Mouse (Mus musculus): ENCODE results near the gene Camk2d.
A peak's percentile ranks its signal among the peaks of the same experiment; 100 is the strongest.

The Camk2d gene

DNA sequence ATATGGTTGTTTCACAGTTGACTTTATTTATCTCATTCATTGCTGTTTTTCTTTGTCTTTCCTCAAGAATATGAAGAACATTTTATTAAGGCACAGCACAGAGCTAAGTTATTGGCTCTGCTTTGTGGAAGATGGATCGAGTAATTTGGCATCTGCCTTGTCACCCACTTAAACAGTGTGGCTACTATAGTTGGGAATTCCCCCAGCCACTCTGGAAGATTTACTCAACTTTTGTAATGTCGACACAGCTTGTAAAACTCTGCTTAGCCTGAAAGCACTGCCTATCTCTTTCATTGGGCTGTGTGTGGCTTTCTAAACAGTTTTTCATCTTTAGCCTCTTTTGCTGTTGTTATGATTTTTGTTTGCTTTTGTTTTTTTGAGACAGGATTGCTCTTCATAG, 56.3 kb downstream of the Camk2d start:
- no peak for DNase-seq

GRCm38 (mm10) chr3:126653118-126653517, 57.0 kb downstream of the Camk2d start:
- no peak for DNase-seq

DNA sequence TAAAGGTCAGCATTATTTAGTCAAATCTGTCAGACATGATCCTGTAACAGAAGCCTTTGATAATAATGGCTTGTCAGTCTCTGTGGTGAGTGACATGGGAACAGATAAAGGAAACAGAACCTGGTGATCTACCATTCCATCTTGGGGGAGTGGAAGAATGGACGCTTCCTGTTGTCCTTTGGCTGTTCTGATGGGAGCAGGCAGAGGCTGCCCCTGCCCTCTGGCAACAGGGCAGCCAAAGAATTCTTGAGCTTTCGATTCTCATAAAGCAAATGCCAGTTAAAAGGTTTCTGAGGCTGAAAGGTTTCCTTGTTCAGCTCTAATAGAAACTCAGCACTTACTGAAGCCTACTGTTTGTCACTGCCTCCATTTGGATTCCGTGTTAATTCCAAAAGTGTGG, 60.1 kb downstream of the Camk2d start:
- DNase-seq: no peak

- no peak for DNase-seq
Measured at GRCm38 (mm10) chr3:126657895-126658294, 61.8 kb downstream of the Camk2d start.

GRCm38 (mm10) chr3:126658791-126659190, 62.7 kb downstream of the Camk2d start:
- no peak for DNase-seq

DNA sequence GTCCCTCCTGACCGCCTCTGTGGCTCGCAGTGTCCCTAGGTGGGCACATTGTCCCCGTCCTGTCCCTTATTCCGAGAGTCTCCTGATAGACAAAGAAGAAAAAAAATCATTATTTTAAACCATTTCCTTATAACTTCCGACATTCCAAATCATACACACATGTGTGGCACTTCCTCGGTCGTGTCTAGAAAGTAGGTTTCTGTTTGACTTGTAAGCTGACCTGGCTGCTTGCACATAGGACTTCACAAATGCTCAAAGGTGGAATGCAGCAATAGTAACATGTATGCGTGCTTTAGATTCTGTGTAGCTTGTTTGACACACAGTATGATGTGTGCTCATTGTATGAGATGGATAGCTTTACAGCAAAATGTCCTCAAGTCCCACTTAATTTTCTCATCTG, 63.1 kb downstream of the Camk2d start:
- DNase-seq: no peak

- DNase-seq: no peak
Measured at GRCm38 (mm10) chr3:126659832-126660564, 63.9 kb downstream of the Camk2d start.

DNA sequence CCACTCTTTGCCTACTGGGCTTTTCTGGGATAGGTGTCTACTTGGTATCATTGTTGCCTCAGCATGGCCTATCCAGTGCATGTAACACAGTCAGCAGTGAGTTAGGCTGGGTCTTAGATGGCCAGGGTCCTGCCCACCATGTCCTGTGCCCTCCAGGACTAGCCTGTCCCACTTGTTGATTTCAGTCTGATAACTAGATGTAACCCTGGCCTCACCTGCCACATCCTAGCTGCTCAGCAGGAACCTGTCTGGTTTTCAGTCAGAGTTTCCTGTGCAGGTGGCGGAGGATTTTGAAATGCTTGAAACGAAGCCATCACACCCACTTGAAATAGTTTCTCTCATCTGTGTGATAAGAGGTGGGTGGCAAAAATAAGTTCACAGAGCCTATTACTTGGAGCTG, 64.5 kb downstream of the Camk2d start:
- peak; percentile 58 for DNase-seq

GRCm38 (mm10) chr3:126660986-126661385, 64.9 kb downstream of the Camk2d start:
- DNase-seq: peak; percentile 65

GRCm38 (mm10) chr3:126661920-126662319, 65.8 kb downstream of the Camk2d start:
- no peak for DNase-seq

GRCm38 (mm10) chr3:126663436-126663835, 67.3 kb downstream of the Camk2d start:
- DNase-seq: no peak

- DNase-seq: no peak
Measured at GRCm38 (mm10) chr3:126665866-126666265, 69.8 kb downstream of the Camk2d start.

- DNase-seq: no peak
Measured at GRCm38 (mm10) chr3:126667019-126667418, 70.9 kb downstream of the Camk2d start.

DNA sequence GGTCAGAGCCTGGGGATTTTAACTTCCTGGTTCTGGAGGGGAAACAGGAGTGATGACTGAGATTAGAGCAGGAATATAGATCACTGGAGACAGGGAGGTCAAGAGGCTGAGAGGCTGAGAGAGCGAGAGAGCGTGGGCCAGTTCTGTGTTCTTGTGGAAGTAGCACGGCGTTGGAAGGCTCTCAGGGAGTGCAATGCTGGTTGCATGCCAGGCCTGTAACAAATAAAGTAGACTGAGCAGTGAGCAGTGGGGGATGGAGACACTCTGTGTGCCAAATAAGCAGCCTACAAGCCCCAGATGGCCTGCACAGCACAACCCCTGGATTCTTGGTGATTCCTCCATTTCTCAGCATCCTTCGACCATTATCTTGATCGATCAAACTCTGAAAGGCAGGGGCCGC, 71.3 kb downstream of the Camk2d start:
- DNase-seq: peak; percentile 76

DNA sequence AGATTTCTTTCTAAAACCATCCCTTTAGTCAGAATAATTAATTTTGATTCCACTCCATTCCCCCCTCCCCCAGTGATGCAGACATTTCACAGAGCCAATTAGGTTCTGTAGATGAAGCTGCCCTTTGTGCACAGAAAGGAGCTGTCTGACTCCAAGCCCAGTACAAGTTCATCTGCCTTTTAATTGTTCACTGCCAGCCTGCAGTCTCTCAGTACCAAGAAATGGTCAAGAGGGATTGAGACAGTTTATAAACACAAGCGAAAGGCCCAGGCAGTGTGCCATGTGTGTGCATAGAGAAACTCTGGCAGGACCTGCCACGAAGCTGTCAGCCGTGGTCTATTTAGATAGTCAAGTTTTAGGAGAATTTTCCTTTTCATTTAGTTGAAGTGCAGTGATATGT, 72.0 kb downstream of the Camk2d start:
- peak; percentile 82 for DNase-seq

- peak; percentile 44 for DNase-seq
Measured at GRCm38 (mm10) chr3:126668692-126669091, 72.6 kb downstream of the Camk2d start.

DNA sequence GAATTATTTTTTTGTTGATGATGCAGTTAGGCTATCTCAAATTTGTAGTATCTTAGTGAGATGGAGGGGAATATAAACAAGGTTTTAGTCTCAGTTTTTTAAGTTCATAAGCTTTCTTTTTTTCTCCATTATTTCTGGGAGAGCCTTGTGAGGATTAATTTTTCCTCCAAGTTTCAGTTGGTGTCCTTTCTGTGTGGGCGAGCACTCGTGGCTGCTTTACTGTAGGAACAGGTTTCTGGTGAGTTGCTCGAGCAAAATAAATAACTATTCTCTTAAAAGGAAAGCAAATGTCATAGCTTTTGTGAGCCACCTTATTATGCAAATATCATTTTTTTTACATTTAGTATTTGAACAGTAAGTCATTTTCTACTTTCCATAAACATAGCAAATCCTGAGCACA, 74.3 kb downstream of the Camk2d start:
- no peak for DNase-seq

GRCm38 (mm10) chr3:126671292-126671691, 75.2 kb downstream of the Camk2d start:
- DNase-seq: no peak

- DNase-seq: no peak
Measured at GRCm38 (mm10) chr3:126681051-126681450, 84.9 kb downstream of the Camk2d start.

DNA sequence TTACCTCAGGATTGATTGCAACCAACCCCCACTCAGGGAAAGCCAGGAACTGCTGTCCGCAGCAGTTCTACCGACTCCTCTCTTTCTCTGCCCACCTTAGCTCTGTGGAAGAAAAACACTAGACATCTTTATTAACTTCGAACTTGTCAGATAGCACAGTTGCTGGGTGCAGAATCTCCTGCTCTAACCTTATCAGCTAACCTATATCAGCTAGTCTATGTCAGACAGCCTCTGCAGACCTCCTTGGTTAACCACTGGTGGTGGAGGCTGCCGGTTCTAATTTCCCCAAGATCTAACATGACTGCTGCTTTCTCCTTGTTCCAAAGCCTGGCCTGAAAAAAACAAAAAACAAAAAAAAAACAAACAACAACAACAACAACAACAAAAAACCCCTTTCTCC, 85.9 kb downstream of the Camk2d start:
- no peak for DNase-seq

GRCm38 (mm10) chr3:126685363-126685762, 89.3 kb downstream of the Camk2d start:
- DNase-seq: no peak

- DNase-seq: no peak
Measured at GRCm38 (mm10) chr3:126687150-126687549, 91.0 kb downstream of the Camk2d start.

DNA sequence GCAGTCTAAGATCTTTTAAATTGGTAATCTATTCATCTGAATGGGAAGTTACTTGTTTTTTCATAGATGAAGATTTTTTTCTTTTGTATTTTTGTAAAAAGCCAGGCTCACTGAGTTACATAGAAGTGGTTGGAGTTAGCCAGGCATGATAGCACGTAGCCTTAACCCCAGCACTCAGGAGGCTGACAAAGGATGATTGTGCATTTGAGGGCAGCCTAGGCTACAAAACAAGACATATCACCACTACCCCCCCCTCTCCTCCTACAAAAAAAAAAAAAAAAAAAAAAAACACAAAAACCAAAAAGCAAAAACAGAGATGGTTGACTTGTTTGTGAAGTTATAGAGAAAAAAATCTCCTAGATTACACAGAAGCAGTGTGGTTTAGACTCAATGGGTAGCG, 92.4 kb downstream of the Camk2d start:
- DNase-seq: no peak

DNA sequence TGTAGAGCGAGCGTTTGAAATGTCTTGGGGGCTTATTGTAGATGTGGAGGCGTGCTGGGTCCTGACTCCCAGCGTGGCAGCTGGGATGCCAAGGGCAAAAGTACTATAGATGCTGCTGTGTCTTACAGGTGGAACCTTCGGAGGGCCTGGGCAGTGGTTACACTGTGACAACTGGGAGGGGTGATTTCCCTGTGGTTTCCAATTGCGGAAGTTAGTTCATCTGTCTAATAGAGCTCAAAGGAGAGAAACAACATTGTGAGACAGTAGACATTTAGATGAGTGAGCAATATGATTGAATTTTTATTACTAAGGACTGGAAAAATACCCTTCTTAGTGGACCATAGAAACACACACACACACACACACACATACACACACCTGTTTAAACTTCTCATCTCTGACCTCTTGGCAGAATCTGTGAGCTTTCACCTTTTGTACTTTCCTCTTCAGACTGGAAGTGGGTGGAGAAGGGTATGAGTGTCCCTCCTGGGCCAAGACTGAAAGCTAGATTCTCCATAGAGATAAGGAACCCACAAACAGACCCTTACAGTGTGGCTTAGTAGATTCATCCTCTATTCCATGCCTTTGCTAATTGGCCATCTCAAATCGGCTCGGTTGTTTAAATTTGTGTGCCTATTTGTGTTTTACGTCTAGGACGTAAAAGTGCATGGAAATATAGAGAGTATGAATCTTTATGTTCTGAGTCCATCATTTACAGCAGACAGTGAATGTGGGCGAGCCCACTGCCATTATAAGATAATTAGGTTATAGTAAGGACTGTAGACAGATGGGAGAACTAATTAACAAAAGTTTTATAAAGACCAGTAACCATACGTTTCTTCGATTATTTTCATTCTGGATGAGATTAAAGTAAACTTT, 94.8 kb downstream of the Camk2d start:
- peak; percentile 32 for DNase-seq
